Mouse (Mus musculus) bone marrow, adult 2 months (tissue): ENCODE measurements around the gene Dhrs11.

ENCODE experiments used
- CTCF ChIP-seq: fragments of 200-500 bp; IDR thresholded peaks from 2 replicates; pipeline ENCODE4 v1.5.1; 2011; ENCODE audit warnings: low read length, control low read depth; ENCODE audit not compliant: control insufficient read depth, insufficient read depth
- POLR2A ChIP-seq: fragments of 200-500 bp; IDR thresholded peaks from 2 replicates; pipeline ENCODE4 v1.6.1; 2011; ENCODE audit warnings: low read depth, mild to moderate bottlenecking, control low read depth, low read length, borderline replicate concordance; ENCODE audit not compliant: control insufficient read depth

DNA sequence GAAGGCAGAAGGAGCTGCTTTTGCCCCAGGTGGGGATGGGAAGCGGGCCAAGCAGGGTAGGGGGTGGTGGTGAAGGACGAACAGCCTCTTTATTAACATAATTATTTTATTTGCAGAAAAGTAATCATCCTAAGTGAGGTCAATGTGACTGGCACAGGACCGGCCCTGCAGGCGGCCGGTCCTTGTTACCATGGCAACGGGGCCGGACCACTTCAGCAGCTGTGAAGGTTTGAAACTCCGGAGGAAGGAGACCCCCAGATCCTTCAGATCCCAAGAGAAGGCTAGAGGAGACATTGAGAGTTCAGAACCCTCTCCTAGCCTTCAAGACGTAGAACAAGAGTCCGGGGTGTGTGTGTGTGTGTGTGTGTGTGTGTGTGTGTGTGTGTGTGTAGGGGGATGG lies 31.8 kb downstream of the Dhrs11 start:
- no peak for TF ChIP-seq CTCF
- TF ChIP-seq POLR2A = no peak
